Mouse (Mus musculus): Measurements from ENCODE around the gene Got1.

The Got1 gene

GRCm38 (mm10) chr19:43479431-43479830 is 45.0 kb downstream of the Got1 start:
- DNase-seq (ENCODE audit: low read depth) = no peak

- peak; percentile 67 for DNase-seq (ENCODE audit: low read depth)
Measured at GRCm38 (mm10) chr19:43478891-43479290, 45.5 kb downstream of the Got1 start.

DNA sequence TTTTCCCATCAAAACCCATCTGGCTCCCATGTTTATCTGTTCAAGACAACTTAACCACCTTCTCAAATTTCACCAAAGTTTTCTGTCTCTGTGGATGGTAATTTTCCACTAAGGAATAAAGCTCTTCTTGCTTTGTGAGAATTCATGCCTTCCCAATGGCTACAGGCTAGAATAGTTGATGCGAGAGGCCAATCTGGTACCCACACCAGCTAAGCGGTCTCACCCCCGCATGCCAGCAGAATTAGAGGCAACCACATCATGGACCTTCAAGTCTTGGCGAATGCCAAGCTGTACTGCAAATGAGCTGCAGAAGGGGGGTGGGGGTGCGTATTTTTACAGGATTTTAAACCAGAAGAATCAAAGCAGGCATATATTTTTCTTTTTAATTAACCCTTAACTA is 47.0 kb downstream of the Got1 start:
- no peak for DNase-seq (ENCODE audit: low read depth)

DNA sequence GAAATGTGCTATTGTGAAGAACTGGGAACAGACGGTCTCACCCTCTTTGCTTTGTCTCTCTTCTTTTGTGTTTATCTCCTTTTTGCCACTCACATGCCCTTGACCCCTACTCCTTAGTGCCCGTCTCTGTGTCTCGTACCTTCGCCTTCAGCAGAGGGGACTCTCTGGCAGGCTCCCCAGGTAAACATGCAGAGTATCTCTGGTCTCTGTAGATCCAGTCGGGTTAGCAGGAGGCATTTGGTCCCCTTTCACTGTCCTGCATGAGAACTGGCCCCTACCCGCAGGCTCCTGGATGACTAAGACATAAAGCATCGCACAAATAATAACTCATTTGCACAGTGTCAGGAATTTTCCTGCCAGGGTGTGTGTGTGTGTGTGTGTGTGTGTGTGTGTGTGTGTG is 48.3 kb downstream of the Got1 start:
- DNase-seq (ENCODE audit: low read depth) = no peak

DNA sequence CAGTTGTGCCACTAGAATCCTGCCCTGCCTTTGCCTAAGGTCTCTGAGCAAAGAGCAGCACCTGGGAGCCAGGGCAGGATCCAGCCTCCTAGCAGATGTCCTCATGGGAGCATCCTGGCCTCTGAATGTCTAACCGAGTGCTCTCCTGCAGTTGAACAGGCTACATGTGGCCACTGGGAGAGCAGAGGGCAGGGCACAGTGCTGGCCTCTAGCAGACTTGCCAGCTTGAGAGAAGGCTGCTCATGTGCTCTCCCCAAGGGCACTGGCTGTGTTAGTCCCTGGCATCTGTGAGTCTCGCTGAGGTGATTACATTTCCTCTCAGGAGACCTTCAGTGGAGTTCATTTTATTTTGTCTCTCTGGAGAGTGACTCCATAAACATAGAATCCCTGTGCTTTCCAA is 48.8 kb downstream of the Got1 start:
- no peak for DNase-seq (ENCODE audit: low read depth)

- DNase-seq (ENCODE audit: low read depth) = no peak
Measured at GRCm38 (mm10) chr19:43472781-43473180, 51.6 kb downstream of the Got1 start.

GRCm38 (mm10) chr19:43472331-43472730 is 52.1 kb downstream of the Got1 start:
- no peak for DNase-seq (ENCODE audit: low read depth)

DNA sequence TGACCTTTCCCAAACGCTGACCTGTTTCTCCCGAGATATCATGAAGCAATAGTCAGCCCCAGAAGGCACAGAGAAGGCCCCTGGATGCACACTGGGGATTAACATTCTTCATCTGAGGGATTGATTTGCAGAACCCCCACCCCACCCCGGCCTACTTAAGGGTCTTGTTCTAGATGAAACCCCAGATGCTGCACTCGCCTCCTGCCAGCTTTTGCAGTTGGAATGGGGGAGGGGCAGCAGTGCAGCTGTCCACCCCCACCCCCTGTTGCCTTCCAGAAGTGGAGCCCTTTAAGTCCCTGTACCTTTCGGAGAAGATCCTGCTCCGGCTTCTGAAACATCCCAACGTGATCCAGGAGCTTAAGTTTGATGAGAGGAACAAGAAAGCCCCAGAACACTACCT is 55.1 kb downstream of the Got1 start:
- no peak for DNase-seq (ENCODE audit: low read depth)

GRCm38 (mm10) chr19:43467927-43468685 is 56.3 kb downstream of the Got1 start:
- no peak for DNase-seq (ENCODE audit: low read depth)

DNA sequence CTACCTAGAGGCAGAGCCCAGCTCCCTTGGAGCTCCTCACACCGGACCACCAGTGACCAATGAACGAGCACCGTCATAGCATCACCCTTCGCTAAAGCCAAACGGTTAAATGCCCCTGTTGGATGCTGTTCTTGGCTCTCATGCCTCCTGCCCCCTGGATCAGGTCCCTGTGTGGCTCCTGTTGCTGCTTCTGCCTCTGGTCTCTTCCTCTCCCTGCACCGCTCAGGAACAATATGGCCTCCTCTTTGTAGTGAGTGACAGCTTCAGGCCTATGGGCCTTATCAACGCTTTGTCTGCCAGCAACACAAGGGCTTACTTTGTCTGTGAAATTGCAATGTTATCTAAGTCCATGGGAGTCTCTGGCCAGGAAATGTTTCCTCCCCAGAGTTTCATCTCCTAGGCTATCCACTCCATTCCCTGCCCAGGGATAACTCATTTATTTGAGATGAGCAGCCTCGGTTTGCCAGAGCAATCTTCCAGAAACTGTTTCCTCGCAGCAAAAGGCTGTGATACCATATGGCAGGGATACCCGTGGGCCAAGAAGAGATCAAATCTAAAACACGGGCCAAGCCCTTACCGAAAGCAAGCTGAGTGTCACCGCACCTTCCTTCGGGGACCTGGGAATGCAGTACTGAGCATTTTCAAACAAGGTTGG is 58.7 kb downstream of the Got1 start:
- no peak for DNase-seq (ENCODE audit: low read depth)

DNA sequence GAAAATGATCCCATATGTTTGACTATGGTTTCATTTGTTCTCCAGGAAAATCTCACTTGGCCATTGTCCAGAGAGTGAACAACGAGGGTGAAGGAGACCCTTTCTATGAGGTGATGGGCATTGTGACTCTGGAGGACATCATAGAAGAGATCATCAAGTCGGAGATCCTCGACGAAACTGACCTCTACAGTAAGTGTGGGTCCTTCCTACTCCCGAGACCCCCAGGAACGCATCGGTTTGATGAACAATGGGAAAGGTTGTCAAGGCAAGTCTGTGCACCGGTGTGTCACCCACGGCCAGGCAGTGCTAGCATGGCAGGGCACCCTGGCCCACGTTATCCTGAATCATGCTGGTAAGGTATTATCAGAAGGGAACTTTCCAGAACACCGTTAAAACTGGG is 59.3 kb downstream of the Got1 start:
- DNase-seq (ENCODE audit: low read depth) = no peak

DNA sequence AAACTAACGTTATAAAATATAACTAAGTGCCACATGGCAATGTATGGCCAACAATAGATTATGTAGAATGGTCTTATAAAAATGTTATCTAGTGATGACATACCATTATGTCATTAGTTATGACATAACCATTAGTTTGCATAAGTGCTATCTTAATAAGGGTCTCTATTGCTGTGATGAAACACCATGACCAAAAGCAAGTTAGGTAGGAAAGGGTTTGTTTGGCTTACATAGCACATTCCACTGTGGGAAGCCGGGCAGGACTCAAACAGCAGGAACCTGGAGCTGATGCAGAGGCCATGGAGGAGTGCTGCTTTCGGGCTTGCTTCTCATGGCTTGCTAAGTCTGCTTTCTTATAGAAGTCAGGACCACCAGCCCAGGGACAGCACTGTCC is 60.1 kb downstream of the Got1 start:
- no peak for DNase-seq (ENCODE audit: low read depth)

DNA sequence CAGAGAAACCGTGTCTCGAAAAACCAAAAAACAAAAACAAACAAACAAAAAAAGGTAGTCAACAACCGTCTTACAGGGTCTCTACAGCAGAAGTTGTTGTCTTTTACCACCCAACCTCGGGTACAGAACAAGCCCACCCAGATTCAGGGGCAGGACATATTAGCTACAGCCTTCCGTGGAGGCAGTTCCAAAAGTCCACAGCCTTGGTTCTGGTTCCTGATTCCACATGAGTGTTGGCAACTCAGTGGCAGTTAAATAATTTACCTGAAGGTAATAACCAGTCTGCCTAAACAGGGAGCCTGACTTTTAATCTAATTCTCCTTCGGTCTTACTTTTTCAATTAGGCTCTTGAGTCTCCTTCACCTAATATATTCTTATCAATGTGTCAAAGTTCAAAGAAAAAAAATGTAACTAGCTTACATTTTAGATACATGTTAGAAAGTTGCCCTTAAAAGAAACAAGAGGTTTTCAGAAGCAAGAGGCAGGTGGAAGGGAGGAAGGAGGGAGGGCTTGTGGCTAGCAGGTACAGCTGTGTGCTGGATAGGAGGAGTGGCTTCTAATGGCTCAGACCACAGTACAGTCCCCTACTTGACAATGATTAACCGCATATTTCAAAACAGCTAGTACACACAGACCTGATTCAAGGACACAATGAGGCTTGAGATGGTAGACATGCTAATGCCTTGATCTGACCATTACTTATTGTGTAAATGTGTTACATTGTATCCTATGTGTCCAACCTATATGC is 60.7 kb downstream of the Got1 start:
- no peak for DNase-seq (ENCODE audit: low read depth)

DNA sequence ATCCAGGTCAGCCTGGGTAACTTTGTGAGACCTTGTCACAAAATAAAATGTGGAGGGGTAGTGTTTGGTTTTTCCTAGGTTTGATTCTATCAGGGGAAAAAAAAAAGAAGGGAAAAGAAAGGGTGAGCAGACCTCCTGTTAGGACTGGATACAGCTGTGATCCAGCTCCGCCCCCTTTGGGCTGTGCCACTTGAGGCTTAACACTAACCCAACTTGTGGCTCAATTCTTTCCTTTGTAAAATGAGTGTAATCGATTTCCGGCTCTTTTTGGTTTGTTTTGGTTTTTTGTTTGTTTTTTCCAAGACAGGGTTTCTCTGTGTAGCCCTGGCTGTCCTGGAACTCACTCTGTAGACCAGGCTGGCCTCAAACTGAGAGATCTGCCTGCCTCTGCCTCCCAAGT is 62.3 kb downstream of the Got1 start:
- DNase-seq (ENCODE audit: low read depth) = no peak

- no peak for DNase-seq (ENCODE audit: low read depth)
Measured at GRCm38 (mm10) chr19:43460481-43460880, 63.9 kb downstream of the Got1 start.

DNA sequence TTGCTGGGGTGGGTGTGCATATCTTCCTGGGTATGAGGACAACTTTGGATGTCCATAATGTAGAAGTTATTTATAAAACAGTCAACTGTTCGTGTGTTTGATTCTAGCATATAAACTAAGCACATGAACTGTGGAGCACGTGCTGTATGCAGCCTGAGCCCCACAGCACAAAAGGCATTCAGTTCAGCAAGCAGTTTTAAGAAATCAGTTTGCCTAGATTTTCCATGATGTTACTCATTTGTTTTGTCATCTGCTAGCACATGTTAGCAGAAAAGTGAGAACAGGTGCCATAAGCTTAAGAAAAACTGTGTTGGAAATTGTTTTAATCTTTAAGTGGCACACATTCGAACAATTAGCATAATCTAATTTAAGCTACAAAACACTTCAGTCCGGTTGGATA is 64.5 kb downstream of the Got1 start:
- no peak for DNase-seq (ENCODE audit: low read depth)

DNA sequence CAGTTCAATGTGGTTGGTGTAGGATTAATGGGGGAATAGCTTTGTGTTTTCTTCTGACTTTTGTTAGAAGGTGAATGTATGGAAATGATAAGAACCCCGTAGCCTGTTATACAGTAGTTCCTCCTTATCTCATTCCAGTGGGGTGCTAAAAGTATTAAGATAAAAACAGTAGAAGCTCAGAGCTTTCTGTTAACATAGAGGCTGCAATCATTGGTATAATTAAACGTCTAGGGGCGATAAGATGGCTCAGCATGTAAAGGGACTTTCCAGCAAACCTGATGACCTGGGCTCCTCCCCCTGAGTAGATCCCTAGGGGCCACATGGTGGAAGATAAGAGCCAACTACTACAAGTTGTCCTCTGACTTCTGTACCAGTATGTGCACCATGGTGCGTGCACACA is 71.4 kb downstream of the Got1 start:
- DNase-seq (ENCODE audit: low read depth) = no peak

DNA sequence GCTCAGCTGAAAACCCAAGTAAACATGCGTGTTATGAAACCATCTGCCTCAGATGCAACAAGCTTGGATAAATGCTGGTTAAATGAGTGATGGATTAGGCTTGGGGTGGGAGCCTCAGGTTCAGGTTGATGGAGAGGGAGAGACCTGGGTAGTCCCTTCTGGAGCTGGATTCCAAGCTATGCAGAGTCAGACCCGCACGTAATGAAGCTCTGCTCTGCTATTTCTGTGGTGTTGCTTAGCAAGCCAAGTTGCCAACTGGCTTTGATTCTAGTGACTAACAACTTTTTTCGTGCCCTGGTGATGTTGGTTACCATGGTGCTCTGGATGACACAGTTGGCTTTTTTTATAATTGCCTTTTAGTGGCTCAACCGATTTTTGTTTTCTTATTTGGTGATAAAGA is 72.2 kb downstream of the Got1 start:
- no peak for DNase-seq (ENCODE audit: low read depth)

GRCm38 (mm10) chr19:43451563-43451962 is 72.8 kb downstream of the Got1 start:
- no peak for DNase-seq (ENCODE audit: low read depth)
